Mouse (Mus musculus): ENCODE measurements at regions not wholly inside any gene's neighbourhood (a gene's known extent, or its start where the extent isn't known, plus 50 kb on each side); places are given as distances from the start of the nearest gene placed in this dataset.

DNA sequence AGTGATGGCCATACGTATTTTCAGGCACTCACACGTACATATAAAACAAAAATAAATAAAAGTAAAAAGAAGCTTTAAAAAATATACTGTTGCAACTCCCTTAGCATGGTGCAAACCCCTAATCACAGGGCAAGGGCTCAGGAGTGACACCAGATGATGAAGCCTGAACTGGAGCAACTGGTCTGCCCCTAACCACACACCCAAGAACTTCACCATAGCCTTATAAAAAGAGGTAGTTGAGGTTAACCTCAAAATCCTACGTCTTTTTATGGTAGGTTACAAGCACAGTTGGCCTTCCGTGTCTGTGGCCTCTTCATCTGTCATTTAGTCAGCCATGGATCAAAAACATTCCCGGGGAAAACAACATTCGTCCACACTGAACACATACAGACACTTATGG lies 96.0 kb downstream of the Mtx3 start:
- TF ChIP-seq CTCF (IDR thresholded peaks at IDR 0.05; ENCODE audit: low read depth): no peak
- TF ChIP-seq EP300 (IDR thresholded peaks at IDR 0.05; ENCODE audit: low read depth): no peak
